Mouse (Mus musculus) neural tube, embryonic 10.5 days (tissue): ENCODE results near the gene Tmem210.

Experiments used
- DNase-seq: peaks from one replicate; pipeline ENCODE4 v3.0.0-alpha.2; 2017; ENCODE audit warnings: low spot score; ENCODE audit errors: extremely low spot score

Gene Tmem210

GRCm38 (mm10) chr2:25338303-25338702 is 50.4 kb downstream of the Tmem210 start:
- DNase-seq: no peak
